Mouse (Mus musculus) telencephalon, adult 2 months (tissue): ENCODE data around the gene Bpi.

Source experiments
- DNase-seq: peaks from one replicate; pipeline ENCODE4 v3.0.0-alpha.2; 2011; ENCODE audit warnings: low read depth, low spot score

Gene Bpi

DNA sequence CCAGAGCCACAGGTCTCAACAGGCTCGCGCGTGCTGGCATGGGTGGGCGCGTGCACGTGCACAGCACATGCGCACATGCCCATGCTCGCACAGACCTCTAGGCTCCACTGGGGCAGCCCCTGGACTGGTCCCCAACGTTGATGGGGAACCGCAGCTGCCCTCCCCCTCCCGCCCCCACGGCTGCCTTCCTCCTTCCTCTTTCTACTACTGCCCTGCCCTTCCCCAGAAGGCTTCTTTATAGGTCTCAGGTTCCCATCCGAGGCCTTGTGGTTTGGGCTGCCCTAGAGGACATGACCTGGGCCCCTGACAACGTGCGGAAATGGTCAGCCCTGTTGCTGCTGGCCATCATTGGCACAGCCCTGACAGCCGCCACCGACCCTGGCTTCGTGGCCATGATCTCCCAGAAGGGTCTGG is at the start of gene Bpi:
TSS of gene Bpi (plus strand) at position 90 of the 414 bp plus-strand sequence.
- DNase-seq: no peak

DNA sequence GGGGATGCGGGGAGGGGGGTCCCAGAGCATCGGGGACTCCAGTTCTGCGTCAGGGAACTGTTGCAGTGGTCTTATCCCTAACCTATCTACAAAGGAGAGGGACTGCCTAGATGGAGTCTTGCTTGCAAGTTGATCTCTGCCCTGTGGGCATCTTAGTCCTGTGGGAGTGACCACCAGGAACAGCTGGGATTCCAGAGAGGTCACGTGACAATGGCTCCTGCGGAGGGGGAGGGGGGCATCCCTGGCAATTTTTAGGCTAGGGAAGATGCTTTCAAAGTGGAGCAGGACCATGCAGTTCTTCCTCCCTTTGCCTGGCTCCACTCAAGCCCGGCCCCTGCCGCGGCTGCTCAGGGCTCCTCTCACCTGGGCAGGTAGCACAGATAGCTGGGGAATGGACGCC is 48.1 kb upstream of the Bpi start:
- DNase-seq: no peak

DNA sequence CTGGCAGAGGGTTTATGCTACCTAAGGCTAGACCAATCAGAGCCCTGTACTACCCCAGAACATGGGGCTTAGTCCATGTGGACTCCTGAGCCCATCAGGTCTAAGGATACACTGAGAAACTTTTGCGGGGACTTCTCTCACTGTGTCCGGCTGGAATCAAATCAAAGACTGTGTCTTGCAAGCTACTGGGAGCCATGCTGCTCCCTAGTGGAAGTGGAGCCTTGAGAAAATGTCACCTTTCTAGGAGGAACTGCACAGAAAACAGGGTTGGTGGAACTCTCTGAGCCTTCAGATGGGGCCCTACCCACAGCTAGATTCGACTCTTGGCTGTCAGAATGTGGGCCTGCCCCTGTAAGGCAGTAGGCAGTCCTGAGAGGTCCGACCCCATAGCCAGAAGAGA is 47.4 kb upstream of the Bpi start:
- no peak for DNase-seq

DNA sequence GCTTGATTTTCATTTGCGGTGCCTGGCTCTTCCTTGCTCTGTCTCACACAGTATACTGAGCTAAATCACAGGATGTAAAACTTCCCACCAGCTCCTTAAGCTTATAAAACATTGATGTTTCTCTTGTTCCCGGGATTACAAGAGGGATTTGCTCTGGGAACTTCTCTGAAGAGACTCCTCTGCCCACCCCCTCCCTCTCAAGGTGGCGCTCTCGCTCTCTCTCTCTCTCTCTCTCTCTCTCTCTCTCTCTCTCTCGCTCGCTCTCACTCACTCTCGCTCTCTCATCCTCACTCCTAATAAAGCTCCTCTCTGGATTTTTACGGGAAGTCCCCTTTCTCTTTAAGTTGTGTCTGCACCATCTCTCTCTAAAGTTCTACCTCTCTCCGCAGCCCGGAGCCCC is 46.9 kb upstream of the Bpi start:
- DNase-seq: no peak

DNA sequence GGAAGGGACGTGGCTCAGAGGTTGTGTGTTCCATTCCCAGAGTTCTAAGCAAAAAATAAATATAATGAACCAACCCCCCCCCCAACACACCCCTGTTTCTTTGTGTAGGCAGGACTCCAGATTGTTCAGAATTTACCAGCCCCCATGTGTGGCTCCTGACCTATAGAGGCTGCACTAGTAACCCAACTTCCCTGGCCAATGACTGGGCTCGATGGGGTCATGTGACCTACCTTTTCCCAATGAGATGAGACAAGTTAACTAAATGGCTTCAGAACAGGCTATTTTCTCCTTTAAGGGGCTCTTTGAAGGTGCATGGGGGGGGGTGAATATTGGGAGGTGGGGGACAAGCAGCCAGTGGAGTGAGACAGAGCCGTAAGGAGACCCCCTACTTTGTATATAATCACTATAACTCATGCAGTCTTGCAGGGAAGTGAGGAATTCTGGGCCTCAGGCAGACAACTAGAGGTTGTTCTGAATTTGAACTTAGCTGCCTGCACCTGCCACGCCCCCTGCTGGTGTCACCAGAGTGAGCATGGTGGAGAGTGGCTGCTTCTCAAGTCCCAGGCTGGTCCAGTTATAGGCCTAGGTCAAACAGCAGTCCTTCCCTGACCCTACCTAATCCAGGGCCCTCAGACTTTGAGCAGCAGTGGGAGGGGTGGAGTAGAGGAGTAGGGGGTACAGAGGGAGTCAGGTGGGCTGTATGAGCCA is 46.0 kb upstream of the Bpi start:
- no peak for DNase-seq

DNA sequence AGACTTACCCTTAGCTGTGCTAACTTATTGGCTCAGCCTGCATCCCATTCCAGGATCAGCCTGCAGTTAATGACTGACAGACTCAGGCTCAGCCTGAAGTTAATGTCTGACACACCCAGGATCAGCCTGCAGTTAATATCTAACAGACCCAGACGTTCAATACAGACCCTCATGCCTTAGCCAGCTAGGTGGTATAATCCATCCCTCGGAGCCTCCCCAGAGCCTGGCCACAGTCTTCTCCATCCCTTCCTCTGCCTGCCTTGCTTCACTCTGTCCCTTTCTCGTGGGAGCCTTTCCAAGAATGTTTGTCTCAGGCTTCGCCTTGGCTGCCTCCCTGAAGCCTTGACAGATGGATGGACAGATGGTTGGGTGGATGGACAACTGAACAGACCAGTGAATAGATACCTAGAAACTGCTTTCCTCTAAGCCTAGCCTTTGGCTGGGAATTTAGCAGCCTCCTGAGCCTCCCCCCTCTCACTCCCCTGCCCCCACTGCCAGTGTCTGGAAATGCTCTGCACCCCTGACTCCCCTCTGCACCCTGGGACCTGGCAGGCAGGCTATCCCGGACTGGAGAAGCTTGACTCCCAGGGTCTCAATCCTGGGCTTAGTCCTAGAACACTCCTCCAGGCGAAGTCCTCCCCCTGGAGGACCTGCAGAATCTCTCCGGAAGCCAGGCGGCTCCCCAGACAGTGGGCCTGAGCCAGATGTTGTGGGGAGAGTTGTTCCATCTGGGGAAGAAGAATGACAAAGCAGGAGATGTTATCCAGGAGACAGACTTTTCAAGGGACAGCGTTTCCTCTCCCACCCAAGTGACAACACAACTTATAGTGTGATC is 42.4 kb upstream of the Bpi start:
- no peak for DNase-seq

DNA sequence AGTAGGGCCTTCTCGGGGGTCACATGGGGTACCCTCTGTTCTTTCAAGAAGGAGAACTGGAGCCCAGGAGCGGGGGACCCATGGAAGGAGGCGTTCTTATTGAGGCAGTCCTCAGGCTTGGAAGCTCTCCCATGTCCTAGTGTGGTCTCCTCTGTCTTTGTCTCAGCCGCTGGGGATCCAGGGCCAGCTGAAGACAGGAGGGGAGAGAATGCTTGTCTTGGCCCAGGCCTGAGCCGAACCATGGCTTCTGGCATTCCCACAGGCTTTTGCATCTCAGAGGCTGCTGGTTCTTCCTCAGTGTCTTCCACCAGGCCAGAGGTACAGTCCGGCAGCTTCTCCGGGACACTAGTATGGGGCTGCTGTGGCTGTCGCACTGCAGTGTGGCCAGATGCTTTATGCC is 41.4 kb upstream of the Bpi start:
- no peak for DNase-seq

DNA sequence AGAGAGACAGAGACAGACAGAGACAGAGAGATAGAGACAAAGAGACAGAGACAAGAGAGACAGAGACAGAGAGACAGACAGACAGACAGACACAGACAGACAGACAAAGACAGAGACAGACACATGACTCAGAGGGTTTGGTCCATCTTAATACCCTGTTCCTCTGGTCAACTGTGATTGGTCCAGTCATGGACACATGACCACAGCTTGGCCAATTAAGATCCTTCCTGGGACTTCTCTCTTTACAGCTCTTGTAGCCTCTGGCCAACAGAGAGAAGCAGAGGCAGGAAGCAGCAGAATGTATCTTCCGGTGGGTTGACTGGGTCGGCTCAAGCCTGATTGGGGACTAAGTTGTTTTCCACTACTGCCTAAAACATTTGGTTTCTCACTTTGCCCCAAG is 38.3 kb upstream of the Bpi start:
- DNase-seq: no peak

DNA sequence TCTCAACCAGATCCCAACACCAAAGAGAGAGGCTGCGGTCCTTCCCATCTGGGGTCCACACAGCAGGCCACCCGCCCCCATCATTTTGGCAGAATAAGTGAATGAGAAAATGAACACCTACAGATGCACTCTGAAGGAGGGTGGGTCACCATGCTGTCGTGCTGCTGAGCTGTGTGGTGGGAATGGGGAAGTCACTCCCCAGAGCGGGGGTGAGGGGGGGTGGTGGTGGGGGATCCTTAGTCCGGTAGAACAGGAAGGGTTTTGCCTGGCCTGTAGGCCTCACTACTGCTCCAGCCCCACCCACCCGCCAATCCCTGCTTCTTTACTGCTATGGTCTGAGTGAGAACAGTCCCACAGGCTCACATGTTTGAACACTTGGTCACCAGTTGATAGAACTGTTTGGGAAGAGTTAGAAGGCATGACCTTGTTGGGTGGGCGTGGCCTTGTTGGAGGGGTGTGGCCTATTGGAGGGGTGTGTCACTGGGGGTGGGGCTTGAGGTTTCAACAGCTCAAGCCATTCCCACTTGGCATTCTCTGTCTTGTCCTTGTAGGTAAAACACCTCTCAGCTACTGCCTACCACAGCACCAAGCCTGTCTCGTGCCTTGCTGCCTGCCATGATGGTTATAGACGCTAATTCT is 36.3 kb upstream of the Bpi start:
- DNase-seq: no peak

DNA sequence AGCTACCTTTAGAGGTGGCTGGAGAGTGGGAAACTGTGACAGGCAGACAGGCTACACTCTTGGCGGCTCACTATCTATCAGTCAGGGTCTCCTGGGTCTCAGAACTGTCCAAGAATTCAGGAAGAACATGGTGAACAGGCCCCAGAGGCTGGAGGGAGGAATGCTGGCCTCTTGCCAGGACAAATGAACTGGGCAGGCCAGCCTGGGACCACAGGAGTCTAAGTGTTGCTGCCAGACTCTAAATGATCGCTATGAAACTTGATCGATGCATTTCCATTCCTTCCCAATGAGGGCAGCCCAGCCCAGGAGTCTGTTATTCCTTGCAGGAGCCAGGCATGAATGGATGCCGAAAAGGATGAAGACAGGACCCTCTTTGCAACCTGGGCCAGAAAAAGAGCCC is 35.2 kb upstream of the Bpi start:
- no peak for DNase-seq

DNA sequence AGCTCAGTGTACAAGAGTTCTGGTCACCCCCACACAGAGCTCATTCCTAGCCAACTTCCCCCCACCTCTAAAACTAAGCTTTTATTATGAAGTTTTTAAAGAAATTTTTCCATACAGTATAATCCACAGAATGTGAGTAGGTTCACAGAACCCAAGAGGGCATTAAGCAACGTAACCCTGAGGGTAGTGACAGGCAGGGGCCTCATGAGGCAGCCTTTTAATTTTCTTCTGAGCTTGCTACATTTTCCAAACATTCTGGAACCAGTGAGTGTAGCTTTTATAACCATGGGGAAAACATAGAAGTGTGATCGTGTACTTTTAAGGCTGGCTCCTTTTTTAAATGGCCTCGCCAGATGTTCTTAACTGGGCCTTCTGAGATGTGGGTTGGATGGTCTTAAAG is 34.4 kb upstream of the Bpi start:
- DNase-seq: no peak

DNA sequence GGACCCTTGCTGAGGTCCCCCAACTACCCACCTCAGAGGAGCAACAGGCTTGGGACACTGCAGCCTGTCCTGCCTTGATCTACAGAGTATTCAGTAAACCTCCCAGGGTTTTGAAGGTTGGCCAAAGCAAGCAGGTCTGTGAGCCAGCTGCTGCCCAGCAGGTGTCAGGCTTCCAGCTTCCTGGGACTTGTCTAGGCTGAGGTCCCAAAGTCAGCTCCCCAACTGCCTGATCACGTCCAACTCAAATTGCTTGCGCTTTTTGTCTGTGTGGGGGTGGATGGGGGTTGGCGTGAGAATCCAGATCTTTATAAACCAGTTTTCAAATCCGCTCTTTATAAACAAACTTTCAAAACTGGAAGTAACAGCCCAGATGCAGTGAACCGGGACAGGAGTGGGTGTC is 32.6 kb upstream of the Bpi start:
- DNase-seq: no peak

DNA sequence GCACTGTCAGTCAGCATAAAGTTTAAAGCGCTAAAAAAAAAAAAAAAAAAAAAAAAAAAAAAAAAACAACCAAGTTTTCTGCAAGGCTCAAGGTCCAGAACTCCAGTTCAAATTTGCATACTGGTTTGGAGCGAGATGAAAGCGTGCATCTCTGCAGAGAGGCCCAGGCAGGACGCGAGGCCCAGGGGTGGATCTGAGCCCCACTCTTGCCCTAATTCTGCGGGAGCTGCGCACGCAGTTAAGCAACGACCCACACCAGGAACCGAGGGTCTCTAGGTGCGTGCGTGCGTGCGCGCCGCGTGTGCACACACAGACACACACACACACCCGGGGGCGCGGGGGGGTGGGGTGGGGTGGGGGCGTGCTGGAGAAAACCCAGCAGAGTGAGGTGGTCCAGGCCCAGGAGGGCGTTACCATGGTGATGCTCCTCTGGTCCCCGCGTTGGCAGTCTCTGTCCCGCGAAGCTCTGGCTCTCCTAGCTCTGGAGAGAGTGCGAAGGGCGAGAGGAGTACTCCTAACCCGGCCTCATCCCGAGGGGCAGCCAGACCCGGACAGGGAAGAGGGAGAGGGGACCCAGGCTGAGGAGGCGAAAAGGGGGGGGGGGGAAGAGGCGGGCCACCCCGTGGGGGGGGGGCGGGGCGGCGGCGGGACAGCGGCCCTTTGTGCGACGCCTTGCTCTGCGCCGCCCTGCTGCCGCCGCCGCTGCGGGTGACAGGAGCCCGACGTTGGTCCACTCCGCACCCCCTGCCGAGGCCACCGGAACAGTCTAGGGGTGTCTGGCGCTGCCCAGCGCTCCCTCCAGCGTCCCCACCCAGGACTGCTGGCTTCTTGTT is 29.0 kb upstream of the Bpi start, which contains the start of gene D630003M21Rik:
TSS of gene D630003M21Rik (minus strand) at position 553 of the 833 bp plus-strand sequence.
- DNase-seq: no peak

DNA sequence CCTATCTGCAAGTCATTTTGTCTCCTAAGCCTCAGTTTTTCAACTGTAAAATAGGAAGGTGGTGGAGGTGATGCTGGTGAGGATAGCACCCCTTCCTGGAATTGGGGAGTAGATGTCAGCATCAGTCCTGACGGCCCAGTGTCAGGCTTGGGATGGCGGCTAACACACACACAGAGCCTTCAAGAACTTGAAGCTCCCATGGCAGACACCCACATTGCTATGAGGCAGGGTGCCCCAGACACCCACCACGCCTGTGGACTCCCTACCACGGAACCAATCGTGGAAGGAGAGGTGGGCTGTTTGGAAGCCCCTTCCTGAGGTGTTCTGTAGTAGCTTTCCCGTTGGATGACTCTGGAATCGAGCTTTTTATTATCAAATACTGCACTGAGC is 28.4 kb upstream of the Bpi start:
- DNase-seq: no peak

DNA sequence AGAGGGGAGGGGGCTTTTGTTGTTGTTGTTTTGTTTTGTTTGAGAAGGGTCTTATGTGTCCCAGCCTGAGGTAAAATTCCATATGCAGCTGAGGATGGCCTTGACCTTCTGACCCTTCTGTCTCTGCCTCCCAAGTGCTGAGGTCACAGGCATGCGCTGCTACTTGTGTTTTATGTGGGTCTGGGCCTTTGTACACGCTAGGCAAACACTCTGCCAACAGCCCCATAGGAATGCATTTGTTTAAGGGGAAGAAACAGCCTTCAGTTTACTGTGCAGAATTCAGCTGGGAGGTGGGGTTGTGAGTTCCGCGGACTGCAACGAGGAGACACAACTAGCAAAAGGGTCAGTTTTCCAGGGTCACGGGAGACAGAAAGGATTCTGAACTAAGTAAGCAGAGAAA is 27.3 kb upstream of the Bpi start:
- DNase-seq: no peak

DNA sequence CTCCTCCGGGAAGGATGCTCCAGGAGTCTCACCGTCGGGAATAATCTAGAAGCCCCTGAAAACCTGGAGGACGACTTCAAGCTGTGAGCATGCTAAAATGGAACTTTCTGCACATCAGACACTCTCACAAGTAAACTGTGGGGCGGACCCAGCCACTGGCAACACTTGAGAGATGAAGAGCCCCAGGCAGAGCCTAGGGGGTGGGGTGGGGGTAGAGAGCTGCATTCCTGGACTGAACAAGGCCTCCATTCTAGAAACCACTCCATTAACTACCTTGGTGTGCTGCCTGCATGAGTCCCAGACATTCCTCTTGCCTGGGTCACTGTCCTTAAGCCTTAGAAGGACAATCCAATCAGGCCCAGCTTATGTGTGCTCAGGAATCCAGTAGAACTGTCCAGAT is 26.8 kb upstream of the Bpi start:
- DNase-seq: no peak

DNA sequence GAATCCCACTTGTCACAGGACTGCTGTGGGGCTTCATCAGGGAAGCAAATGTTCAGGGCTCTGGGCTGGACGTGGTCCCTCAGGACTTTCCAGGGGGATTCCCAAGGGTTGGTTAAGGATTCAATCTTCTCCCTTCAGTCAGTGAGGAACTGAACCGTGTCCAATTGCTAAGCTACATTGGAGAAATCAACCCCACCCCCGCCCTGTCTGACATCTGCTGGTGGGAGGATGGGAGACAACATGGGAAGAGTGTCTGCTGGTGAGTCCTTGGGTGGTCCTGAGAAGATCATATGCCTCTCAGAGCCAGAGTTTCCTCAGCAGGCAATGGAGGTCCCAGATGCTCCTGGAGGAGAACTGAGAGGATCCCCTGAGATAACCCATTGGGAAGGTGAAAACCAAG is 25.5 kb upstream of the Bpi start:
- DNase-seq: no peak

DNA sequence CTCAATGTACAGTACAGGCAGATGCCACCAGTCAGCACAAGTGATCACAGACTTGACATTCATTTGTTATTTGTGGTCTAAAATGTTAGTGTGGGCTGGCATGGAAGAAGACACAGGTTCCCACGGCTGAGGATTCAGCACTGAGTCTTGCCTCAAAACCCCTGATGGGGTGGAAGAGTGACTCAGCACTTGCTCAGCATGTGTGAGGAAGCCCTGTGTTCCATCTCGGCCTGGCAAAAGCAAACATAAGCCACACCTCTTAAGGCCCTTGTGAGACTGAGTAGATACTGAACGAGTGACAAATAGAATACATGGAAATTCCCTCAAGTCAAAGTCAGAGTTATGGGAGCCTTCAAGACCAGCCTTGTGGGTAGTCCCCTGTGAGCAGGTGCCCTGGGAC is 24.8 kb upstream of the Bpi start:
- no peak for DNase-seq

DNA sequence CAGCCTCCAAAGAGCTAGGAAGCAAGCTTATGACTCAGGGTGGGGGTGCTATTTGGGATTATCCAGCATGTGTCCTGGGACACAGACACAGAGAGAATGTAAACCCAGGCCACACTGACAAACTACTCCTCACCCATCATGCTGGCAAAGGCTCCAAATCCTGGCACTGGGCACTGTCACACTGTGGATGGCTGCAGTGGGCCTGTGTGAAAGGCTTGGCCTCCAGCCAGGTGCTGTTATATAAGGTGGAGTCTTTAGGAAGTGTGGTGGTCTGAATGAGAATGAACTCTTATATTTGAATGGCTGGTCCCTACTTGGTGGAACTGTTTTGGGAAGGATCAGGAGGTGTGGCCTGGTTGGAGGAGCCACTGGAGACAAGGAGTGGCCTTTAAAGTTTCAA is 21.2 kb upstream of the Bpi start:
- DNase-seq: no peak

DNA sequence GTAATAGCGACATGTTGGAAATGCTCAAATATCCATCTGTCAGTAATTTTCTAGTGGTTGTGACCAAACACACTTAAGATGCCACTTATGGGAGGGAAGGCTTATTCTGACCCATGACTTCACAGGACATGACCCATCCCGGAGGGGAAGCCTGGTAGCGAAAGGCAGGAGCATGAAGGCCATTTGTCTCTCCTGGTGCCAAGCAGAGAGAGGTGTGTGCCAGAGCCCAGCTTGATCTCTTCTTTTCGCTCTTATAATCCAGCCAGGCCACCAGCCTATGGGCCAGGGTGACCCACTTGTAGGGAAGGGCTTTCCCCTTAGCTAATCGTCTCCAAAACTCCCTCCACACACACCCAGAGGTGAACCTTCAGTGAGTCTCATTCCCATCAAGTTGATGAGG is 19.8 kb upstream of the Bpi start:
- DNase-seq: no peak

DNA sequence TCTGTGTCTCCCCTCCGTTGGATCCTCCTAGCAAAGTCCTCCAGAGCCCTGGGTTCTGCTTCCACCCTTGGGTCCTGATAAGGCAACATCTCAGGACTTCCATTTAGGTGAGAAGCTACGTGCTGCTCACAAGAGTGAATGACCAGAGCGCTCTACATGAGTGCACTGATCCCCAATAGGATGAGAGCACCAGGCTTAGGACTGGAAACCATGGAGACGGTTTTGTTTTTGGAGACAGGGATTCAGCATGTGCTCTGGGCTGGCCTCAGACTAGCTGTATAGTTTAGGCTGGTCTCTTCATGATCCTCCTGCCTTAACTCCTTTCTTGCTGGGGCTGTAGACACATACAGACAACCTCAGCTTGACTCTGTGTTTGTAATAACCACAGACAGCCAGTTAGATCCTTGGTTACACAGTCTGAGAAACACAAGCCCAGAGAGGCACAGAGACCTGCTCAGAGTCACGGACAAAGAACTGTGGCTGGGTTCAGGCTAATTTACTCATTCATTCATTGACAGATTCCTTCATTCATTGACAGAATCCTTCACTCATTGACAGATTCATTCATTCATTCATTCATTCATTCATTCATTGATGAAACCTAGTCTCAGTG is 16.7 kb upstream of the Bpi start:
- no peak for DNase-seq
